Mouse (Mus musculus) spleen, adult 2 months (tissue): ENCODE results near the gene Arhgap44.

Experiments used
- CTCF ChIP-seq: fragments of 200-500 bp; IDR thresholded peaks from 2 replicates; pipeline ENCODE4 v1.5.1; 2011; ENCODE audit warnings: mild to moderate bottlenecking, inconsistent platforms; ENCODE audit not compliant: insufficient read depth, insufficient read length, insufficient replicate concordance; ENCODE audit errors: extremely low read depth
- POLR2A ChIP-seq: fragments of 200-500 bp; IDR thresholded peaks from 2 replicates; pipeline ENCODE4 v1.6.1; 2011; ENCODE audit warnings: low read depth, low read length, inconsistent platforms

GRCm38 (mm10) chr11:65104076-65104475, 58.7 kb downstream of the Arhgap44 start:
- TF ChIP-seq POLR2A, result no peak
- TF ChIP-seq CTCF, result no peak
